Mouse (Mus musculus): Measurements from ENCODE around the gene Ctf1. TPM values are rescaled to one million over a fixed set of nuclear protein-coding genes. Genes with fewer than 3 reads are reported as not detected.

Gene Ctf1
- polyA plus RNA-seq, 1 experiment from 2014 or later: 11.4 TPM

DNA sequence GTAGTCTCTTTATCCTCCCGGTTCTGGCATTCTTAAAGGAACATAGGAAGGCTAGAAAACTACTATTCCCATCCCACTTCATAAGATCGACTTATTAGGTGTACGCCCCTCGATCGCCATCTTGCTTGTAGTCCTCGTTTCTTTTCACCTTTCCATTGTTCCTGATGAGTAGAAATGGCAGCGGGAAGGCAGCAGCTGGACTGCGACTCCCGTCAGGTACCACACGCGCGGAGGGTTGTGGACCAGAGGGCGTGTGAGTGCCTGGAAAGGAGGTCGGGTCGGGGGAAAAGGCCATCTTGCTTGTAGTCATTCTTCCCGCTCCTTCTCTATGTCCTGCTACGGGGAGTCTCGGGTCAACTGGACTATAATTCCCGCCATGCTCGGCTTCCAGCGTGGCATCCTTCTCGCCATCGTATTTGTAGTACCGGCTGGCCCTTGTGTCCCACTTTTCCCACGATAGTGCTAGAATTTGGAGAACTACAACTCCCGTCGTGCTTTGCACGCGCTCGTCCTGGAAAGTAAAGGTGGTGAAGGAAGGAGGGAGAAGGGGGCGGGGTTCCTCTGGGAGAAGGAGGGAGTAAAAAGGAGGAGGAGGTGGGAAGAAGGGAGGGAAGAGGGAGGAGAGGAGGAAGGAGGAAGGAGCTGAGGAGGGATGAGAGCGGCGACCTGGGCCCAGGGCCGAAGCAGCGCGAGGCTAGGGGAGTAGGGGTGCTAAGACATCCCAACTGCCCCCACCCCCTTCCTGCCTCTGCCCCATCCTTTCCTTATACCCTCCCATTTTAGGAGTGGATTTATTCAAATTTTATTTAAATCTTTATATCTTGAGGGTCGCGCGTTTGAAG, 33.3 kb downstream of the Ctf1 start:
- no peaks in the 10 kb centered on the region for H3K9me3 ChIP-seq (ENCODE audit: control insufficient read depth, low read length)
- peak; percentile 87 for ATAC-seq (ENCODE audit: low read depth)
- peaks cover 17% of the 10 kb centered on the region for H3K4me1 ChIP-seq (replicated peaks; ENCODE audit: control insufficient read depth, insufficient read depth, low read length)
- WGBS: 0% methylated on average over 39 of the region's 39 CpGs
- H3K9ac ChIP-seq (ENCODE audit: low read length): peak overlapping the region; percentile 87
- H3K27me3 ChIP-seq (ENCODE audit: control insufficient read depth, insufficient read depth, low read depth, low read length): no peaks in the 10 kb centered on the region
- peaks cover 17% of the 10 kb centered on the region for H3K36me3 ChIP-seq (ENCODE audit: control insufficient read depth, insufficient read depth, low read length)
- peak overlapping the region; percentile 90 for H3K27ac ChIP-seq (ENCODE audit: low read length)
- peak overlapping the region; percentile 84 for H3K4me3 ChIP-seq (ENCODE audit: low read length)
- H3K4me2 ChIP-seq (ENCODE audit: low read depth, low read length): peak overlapping the region; percentile 72

DNA sequence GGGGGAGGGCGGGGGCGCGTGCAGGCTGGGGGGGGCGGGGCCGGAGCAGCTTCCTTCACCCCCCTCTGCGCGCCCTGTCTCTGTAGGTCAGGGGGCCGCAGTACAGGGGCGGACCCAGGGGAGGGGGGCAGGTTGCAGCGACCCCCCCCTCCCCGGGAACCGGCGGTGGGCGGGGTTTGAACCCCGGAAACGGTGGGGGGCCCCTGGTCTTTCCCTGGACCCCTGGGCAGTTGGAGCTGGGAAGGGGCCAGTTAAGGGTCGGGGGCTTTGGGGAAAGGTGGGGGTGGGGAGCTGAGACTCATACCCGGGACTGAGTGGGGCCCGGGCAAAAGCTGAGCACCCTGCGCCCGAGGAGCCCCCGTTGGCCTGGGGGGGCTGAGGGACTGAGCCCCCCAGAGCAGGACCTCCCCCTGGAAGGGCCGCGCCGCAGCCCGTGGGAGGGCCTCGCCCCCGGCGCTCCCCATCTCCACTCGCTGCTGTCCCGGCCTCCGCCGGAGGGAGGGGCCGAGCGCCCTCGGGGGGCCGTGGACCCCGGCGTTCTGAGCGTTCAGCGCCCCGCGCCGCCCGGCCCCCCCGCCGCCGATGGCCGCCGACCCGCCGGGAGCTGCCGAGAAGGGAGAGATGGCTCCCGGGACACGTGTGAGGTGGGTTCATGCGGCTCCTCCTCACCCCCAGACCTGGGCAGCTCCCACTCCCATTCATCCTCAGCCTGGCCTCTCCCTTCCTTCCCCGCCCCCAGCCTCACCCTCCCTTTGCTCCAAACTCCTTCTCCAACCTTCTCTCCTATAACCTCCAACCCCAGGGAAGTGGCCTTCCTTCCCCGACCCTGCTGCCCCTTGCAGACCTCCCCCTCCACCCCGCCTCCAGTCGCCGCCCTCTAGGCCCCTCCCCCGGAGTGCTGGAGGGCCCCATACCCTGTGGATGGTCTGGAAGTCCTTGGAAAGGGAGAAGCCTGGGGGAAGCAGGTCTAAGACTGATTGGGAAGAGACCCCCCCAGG, 34.3 kb downstream of the Ctf1 start:
- Histone ChIP-seq H3K27ac (ENCODE audit: low read length) (peak overlapping the region; percentile 90), H3K4me3 (ENCODE audit: low read length) (peak overlapping the region; percentile 84), H3K9ac (ENCODE audit: low read length) (peak overlapping the region; percentile 87), H3K27me3 (ENCODE audit: control insufficient read depth, insufficient read depth, low read depth, low read length) (no peaks in the 10 kb centered on the region), H3K4me1 (replicated peaks; ENCODE audit: control insufficient read depth, insufficient read depth, low read length) (peaks cover 17% of the 10 kb centered on the region), H3K36me3 (ENCODE audit: control insufficient read depth, insufficient read depth, low read length) (peaks cover 25% of the 10 kb centered on the region), H3K4me2 (ENCODE audit: low read depth, low read length) (peak overlapping the region; percentile 72), H3K9me3 (ENCODE audit: control insufficient read depth, low read length) (no peaks in the 10 kb centered on the region)
- WGBS: 1% methylated on average over 33 of the region's 62 CpGs
- peak; percentile 6; the same call in 1 of the 2 replicates for ATAC-seq (ENCODE audit: low read depth)

DNA sequence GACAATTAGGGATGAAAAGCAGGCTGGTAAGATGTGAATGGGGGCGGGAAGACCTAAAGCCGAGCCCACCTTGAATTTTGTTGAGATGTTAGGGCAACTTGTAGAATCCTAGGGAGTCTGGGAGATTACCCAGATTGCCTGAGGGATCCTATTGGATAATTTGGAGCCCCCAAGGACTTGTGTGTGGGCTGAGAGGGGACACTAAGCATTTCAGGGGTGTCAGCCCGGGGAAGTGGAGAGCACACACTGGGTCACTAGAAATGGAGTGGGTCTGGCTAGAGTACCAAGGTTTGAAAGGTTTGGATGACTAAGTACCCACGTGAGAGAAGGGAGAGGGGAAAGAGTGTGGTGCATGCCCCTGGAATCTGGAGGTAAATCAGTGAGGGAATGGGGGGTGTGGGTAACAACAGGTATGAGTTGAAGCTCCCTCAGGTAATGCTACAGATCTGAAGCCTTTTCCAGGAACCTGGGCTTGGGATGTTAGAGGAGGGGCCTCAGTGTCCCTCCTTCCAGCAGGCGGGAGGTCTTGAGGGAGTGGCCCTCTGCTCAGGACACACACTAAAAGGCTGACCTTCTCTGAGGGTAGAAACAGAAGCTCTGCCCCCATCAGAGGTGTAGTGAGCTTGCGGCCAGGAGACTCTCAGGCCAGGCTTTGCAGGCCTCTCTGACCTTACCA, 35.2 kb downstream of the Ctf1 start:
- no peak for ATAC-seq (ENCODE audit: low read depth)
- Histone ChIP-seq H3K36me3 (ENCODE audit: control insufficient read depth, insufficient read depth, low read length) (peaks cover 32% of the 10 kb centered on the region), H3K9ac (ENCODE audit: low read length) (peak overlapping the region; percentile 87), H3K27me3 (ENCODE audit: control insufficient read depth, insufficient read depth, low read depth, low read length) (no peaks in the 10 kb centered on the region), H3K4me1 (replicated peaks; ENCODE audit: control insufficient read depth, insufficient read depth, low read length) (peaks cover 17% of the 10 kb centered on the region), H3K27ac (ENCODE audit: low read length) (peak overlapping the region; percentile 90), H3K4me3 (ENCODE audit: low read length) (peak overlapping the region; percentile 84), H3K9me3 (ENCODE audit: control insufficient read depth, low read length) (no peaks in the 10 kb centered on the region), H3K4me2 (ENCODE audit: low read depth, low read length) (peak overlapping the region; percentile 72)
- WGBS: 38% methylated on average over 6 of the region's 6 CpGs

DNA sequence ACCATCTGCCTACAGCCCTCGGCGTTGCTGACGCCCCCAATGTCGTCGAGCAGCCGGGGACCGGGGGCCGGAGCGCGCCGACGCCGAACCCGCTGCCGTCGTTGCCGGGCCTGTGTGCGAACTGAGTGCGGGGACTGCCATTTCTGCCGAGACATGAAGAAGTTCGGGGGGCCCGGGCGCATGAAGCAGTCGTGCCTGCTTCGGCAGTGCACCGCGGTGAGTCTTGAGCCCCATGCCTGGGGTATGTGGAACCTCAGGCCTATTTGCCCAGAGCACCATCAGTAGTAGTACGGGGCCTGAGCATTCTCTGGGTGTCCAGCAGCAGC, 35.7 kb downstream of the Ctf1 start:
- Histone ChIP-seq H3K27ac (ENCODE audit: low read length) (no peak overlapping the region), H3K4me1 (replicated peaks; ENCODE audit: control insufficient read depth, insufficient read depth, low read length) (peaks cover 17% of the 10 kb centered on the region), H3K9ac (ENCODE audit: low read length) (no peak overlapping the region), H3K4me2 (ENCODE audit: low read depth, low read length) (no peak overlapping the region), H3K27me3 (ENCODE audit: control insufficient read depth, insufficient read depth, low read depth, low read length) (no peaks in the 10 kb centered on the region), H3K9me3 (ENCODE audit: control insufficient read depth, low read length) (no peaks in the 10 kb centered on the region), H3K4me3 (ENCODE audit: low read length) (no peak overlapping the region), H3K36me3 (ENCODE audit: control insufficient read depth, insufficient read depth, low read length) (peaks cover 34% of the 10 kb centered on the region)
- ATAC-seq (ENCODE audit: low read depth): no peak
- WGBS: 87% methylated on average over 28 of the region's 28 CpGs

DNA sequence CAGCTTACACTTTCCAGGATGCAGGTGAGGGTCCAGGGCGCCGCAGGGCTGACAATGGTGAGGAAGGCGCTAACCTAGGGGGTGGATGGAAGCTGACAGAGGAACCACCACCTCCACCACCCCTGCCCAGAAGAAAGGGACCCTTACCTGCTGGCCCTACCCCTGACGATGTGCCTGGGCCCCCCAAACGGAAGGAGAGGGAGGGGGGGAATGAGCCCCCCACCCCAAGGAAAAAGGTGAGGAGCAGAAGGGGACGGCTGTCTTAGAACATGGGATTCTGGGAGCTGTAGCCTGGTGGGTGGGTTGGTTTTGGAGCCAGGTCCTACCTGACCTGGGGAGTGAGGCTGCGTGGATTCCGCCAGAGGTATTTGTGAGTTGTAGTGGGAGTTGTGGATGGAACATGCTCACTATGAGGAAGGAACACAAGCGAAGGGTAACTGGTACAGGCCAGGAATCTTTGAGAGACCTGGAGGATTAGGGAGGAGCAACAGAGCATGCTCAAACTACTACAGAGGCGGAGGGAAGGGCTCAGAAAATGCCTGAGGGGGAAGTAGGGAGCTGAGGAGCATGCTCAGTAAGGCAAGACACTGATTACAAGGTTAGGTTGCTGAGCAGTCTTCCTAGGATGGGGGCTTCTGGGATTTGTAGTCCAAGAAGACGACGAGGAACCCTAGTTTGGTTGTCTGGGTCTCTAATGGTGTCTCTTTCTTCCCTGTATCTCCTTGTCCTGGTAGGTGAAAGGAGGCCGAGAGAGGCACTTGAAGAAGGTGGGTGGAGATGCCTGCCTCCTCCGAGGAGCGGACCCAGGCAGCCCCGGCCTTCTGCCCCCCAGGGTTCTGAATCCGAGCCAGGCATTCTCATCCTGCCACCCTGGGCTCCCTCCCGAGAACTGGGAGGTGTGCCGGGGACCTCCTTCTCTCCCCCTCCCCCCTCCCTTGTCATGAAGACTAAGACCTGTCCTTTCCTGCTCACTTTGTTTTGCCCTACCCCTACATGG, 37.9 kb downstream of the Ctf1 start:
- no peak overlapping the region for H3K9ac ChIP-seq (ENCODE audit: low read length)
- H3K9me3 ChIP-seq (ENCODE audit: control insufficient read depth, low read length): no peaks in the 10 kb centered on the region
- H3K27ac ChIP-seq (ENCODE audit: low read length): no peak overlapping the region
- peaks cover 39% of the 10 kb centered on the region for H3K36me3 ChIP-seq (ENCODE audit: control insufficient read depth, insufficient read depth, low read length)
- no peaks in the 10 kb centered on the region for H3K27me3 ChIP-seq (ENCODE audit: control insufficient read depth, insufficient read depth, low read depth, low read length)
- 81% methylated on average over 19 of the region's 19 CpGs for WGBS
- no peak overlapping the region for H3K4me3 ChIP-seq (ENCODE audit: low read length)
- peaks cover 10% of the 10 kb centered on the region for H3K4me1 ChIP-seq (replicated peaks; ENCODE audit: control insufficient read depth, insufficient read depth, low read length)
- H3K4me2 ChIP-seq (ENCODE audit: low read depth, low read length): no peak overlapping the region
- ATAC-seq (ENCODE audit: low read depth): no peak

DNA sequence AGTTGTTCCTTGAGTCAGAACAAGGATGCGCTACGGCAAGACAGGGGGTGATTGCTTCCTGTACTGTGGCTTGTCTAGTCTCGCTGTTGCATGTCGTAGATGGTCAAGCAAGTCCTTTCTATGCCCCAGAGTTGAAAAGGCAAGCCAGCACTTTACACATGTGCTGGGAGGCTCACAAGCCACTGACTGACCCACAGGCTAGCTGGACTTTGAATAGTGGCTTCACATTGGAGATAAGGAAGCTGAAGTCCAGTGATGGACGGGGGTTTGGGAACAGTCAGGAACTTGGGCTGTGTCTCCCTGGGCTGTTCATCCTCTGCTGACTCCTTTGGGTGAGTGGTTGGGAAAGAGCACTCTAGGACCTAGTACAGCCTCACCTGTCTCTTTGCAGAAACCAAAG, 39.1 kb downstream of the Ctf1 start:
- Histone ChIP-seq H3K4me1 (replicated peaks; ENCODE audit: control insufficient read depth, insufficient read depth, low read length) (peaks cover 10% of the 10 kb centered on the region), H3K9ac (ENCODE audit: low read length) (no peak overlapping the region), H3K9me3 (ENCODE audit: control insufficient read depth, low read length) (no peaks in the 10 kb centered on the region), H3K4me2 (ENCODE audit: low read depth, low read length) (no peak overlapping the region), H3K4me3 (ENCODE audit: low read length) (no peak overlapping the region), H3K27ac (ENCODE audit: low read length) (no peak overlapping the region), H3K36me3 (ENCODE audit: control insufficient read depth, insufficient read depth, low read length) (peaks cover 39% of the 10 kb centered on the region), H3K27me3 (ENCODE audit: control insufficient read depth, insufficient read depth, low read depth, low read length) (no peaks in the 10 kb centered on the region)
- no peak for ATAC-seq (ENCODE audit: low read depth)
- 92% methylated on average over 5 of the region's 5 CpGs for WGBS

DNA sequence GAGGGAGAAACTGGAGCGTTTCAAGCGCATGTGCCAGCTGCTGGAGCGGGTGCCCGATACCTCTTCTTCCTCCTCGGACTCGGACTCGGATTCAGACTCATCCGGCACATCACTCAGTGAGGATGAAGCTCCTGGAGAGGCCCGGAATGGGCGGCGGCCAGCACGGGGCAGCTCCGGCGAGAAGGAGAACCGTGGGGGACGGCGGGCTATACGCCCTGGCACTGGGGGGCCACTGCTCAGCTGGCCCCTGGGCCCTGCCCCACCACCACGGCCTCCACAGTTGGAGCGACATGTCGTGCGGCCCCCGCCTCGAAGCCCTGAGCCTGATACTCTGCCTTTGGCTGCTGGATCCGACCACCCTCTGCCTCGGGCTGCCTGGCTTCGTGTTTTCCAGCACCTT, 39.5 kb downstream of the Ctf1 start:
- H3K9ac ChIP-seq (ENCODE audit: low read length): no peak overlapping the region
- H3K9me3 ChIP-seq (ENCODE audit: control insufficient read depth, low read length): no peaks in the 10 kb centered on the region
- 92% methylated on average over 27 of the region's 27 CpGs for WGBS
- peaks cover 9% of the 10 kb centered on the region for H3K4me1 ChIP-seq (replicated peaks; ENCODE audit: control insufficient read depth, insufficient read depth, low read length)
- H3K4me3 ChIP-seq (ENCODE audit: low read length): no peak overlapping the region
- H3K36me3 ChIP-seq (ENCODE audit: control insufficient read depth, insufficient read depth, low read length): peaks cover 39% of the 10 kb centered on the region
- H3K27me3 ChIP-seq (ENCODE audit: control insufficient read depth, insufficient read depth, low read depth, low read length): no peaks in the 10 kb centered on the region
- H3K4me2 ChIP-seq (ENCODE audit: low read depth, low read length): no peak overlapping the region
- H3K27ac ChIP-seq (ENCODE audit: low read length): no peak overlapping the region
- ATAC-seq (ENCODE audit: low read depth): no peak

DNA sequence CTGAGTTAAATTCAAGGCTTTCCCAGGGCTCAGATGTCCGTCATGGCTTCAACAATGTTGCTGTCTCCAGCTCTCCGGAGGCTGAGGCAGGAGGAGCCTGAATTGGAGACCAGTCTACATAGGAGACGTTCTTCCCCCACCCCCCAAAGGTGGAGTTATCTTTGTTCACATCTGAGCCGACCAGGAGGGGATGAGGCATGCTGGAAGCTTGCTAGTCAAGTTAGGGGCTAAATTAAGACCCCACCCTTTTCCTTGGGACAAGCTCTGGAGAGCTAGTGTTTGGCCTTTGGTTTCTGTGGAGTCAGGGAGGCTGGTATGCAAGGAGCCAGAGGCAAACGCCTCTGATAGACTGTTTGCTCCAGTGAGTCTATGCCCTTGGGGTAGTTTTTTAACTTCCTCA, 40.6 kb downstream of the Ctf1 start:
- WGBS: 60% methylated on average over 5 of the region's 5 CpGs

More for the DNA sequence above, 40.6 kb downstream of the Ctf1 start:
- no peak overlapping the region for H3K4me2 ChIP-seq (ENCODE audit: low read depth, low read length)
- peaks cover 39% of the 10 kb centered on the region for H3K36me3 ChIP-seq (ENCODE audit: control insufficient read depth, insufficient read depth, low read length)
- H3K27me3 ChIP-seq (ENCODE audit: control insufficient read depth, insufficient read depth, low read depth, low read length): no peaks in the 10 kb centered on the region
- H3K9me3 ChIP-seq (ENCODE audit: control insufficient read depth, low read length): no peaks in the 10 kb centered on the region
- H3K4me3 ChIP-seq (ENCODE audit: low read length): no peak overlapping the region
- ATAC-seq (ENCODE audit: low read depth): no peak
- H3K4me1 ChIP-seq (replicated peaks; ENCODE audit: control insufficient read depth, insufficient read depth, low read length): no peaks in the 10 kb centered on the region
- no peak overlapping the region for H3K9ac ChIP-seq (ENCODE audit: low read length)
- no peak overlapping the region for H3K27ac ChIP-seq (ENCODE audit: low read length)
